Mouse (Mus musculus): Measurements from ENCODE around the gene Pex5l.
A peak's percentile ranks its signal among the peaks of the same experiment; 100 is the strongest.

Gene Pex5l

GRCm38 (mm10) chr3:33063590-33063989 lies 79.5 kb downstream of the Pex5l start:
- DNase-seq (ENCODE audit: low read depth, low spot score) = no peak

DNA sequence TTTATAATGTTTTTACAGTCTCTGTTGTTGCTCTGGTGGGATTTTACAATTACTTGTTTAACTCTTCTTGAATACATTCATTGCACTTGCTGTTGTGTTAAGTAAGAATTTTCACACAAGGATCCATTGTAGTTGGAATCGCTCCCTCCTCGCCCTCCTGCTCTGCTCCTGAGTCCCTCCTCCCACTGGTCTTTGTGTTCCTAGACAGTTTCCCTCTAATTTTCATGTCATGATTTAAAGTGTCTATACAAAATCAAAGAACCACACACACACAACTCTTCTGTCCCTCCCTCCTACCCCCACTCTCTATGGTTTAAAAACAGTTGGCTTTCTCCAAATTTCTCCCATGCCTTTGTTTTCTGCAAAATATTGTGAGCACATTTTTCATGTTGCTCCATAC lies 81.6 kb downstream of the Pex5l start:
- DNase-seq (ENCODE audit: low read depth, low spot score) = no peak

GRCm38 (mm10) chr3:33061016-33061415 lies 82.0 kb downstream of the Pex5l start:
- DNase-seq (ENCODE audit: low read depth, low spot score) = no peak

DNA sequence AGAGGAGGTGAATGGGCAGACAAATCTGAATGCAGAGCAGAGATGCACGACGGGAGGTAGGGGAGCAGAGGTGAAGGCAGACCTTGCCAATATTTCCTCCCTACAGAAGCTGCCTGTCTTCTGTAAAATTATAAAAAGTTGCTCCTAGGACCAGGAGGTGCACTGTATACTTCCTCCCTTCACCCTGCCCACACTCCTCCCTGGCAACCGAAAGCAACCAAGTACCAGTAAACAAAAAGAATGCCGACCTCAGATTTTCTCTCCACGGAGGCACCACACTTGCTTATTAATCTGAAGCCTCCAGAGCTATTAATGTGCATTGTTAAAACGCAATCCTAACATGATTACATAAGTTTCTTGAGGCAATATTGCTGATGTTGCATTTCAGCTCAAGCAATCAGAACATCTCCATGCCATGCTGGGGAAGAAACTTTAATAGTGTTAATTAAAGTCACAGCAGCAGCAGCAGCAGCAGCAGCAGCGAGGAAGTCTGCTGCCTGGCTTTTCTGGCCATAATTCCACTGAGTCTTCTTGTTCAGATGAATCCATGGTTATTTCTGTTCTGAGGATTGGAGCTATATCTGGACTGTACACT lies 82.6 kb downstream of the Pex5l start:
- DNase-seq (ENCODE audit: low read depth, low spot score) = no peak

GRCm38 (mm10) chr3:33048304-33048703 lies 94.7 kb downstream of the Pex5l start:
- no peak for DNase-seq (ENCODE audit: low read depth, low spot score)

DNA sequence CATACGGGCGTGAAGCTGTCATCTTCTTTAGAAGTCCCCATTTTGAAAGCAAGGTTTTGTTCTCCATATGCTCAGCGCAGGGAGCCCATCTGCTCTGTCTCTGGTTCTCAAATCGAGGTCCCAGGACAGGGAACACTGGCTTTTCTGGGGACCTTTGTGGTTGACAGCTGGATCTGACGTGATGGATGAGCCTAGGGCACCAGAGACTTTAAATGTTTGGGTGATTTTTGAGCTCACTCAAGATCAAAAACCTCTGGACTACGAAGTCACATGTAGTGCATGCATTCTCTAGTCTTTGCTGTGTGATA lies 98.3 kb downstream of the Pex5l start:
- DNase-seq (ENCODE audit: low read depth, low spot score) = no peak

- peak; percentile 54 for DNase-seq (ENCODE audit: low read depth, low spot score)
Observed at GRCm38 (mm10) chr3:33043896-33044798, 98.9 kb downstream of the Pex5l start.

- no peak for DNase-seq (ENCODE audit: low read depth, low spot score)
Observed at GRCm38 (mm10) chr3:33024566-33024965, 118.5 kb downstream of the Pex5l start.

DNA sequence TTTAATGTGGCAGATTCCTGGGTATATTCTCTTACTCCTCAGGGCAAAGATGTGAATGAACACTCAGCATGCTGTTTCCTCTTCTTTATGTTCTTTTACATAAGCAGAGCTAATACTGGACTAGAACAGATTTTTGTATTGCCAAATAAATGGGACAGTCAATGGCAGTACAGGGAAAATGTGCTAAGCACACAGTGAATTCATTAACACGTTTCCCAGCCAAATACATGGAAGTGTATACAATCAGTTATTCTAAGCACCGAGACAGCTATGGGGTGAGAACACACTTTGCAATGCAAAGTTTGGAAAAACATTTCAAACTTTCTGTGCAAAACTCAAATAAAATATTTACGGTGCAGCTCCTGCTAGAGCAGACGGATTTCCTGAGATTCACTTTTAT lies 139.1 kb downstream of the Pex5l start:
- no peak for DNase-seq (ENCODE audit: low read depth, low spot score)

- DNase-seq (ENCODE audit: low read depth, low spot score) = no peak
Observed at GRCm38 (mm10) chr3:33001769-33002168, 141.3 kb downstream of the Pex5l start.

DNA sequence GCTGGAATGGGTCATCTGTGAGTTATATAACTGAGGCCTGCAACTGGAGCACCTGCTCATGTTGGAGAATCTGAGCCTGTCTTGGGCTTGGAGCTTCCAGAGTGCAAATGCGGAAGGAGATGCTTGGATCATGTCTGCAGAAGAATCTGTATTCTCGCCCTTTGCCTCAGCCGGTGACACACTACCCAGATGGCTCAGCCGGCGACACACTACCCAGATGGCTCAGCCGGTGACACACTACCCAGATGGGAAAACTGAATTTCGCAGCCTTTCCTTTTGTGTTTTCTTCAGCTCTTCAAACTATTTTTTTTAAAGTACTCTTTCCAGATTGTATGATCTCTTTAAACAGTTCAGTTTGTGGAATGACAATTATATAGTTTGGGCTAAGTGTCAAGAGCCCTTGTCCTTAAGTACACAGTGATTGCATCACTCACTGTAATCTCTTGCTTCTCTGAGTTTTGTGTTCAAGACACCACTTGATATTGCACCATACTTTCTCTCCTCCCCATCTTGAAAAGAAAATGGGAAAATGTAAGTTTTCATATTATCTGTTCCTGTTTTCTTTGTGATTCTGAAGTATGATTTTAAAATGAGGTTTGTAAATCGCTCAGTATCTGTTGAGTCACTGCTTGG lies 142.5 kb downstream of the Pex5l start:
- DNase-seq (ENCODE audit: low read depth, low spot score) = no peak

GRCm38 (mm10) chr3:32991713-32992575 lies 151.1 kb downstream of the Pex5l start:
- no peak for DNase-seq (ENCODE audit: low read depth, low spot score)

DNA sequence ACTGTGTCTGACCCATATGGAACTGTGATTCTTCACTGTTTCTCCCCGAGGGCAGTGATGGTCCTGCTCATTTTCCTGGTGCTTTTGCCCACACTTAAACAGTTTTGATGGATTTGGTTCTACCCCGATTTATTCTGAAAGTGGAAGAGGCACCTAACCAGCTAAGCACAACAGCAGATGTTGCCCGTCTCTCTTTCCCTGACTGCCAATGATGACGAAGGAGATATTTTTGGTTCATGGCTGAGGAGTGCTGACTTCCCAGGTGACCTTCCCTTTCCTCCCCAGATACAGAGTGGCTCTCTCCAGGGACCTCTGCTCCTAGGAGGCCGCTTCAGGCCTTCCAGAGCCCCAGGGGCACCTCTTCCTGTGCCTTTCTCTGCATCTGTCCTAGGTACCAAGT lies 155.2 kb downstream of the Pex5l start:
- DNase-seq (ENCODE audit: low read depth, low spot score) = no peak

- DNase-seq (ENCODE audit: low read depth, low spot score) = peak; percentile 21
Observed at GRCm38 (mm10) chr3:32985141-32985540, 157.9 kb downstream of the Pex5l start.

GRCm38 (mm10) chr3:32979981-32980380 lies 163.1 kb downstream of the Pex5l start:
- no peak for DNase-seq (ENCODE audit: low read depth, low spot score)

GRCm38 (mm10) chr3:32979238-32979637 lies 163.8 kb downstream of the Pex5l start:
- DNase-seq (ENCODE audit: low read depth, low spot score) = no peak

DNA sequence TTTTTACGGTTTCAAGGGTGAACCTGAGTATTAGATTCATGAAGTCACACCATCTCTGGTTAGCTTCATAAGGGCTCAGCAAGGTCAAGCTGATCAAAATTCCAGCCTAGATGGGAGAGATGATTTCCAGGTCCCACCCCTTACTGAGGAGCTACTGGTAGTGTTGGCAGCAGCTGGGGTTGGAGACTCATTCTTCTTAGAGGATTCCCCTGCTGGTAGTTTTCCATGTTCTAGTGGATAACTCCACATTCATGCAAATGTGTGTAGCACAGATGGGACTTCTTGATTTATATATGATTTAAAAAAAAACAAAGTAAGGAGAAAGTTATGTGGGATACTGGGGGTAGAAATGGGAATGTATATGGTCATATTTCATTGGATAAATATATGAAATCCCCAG lies 172.8 kb downstream of the Pex5l start:
- no peak for DNase-seq (ENCODE audit: low read depth, low spot score)

GRCm38 (mm10) chr3:32968671-32969425 lies 174.2 kb downstream of the Pex5l start:
- no peak for DNase-seq (ENCODE audit: low read depth, low spot score)

DNA sequence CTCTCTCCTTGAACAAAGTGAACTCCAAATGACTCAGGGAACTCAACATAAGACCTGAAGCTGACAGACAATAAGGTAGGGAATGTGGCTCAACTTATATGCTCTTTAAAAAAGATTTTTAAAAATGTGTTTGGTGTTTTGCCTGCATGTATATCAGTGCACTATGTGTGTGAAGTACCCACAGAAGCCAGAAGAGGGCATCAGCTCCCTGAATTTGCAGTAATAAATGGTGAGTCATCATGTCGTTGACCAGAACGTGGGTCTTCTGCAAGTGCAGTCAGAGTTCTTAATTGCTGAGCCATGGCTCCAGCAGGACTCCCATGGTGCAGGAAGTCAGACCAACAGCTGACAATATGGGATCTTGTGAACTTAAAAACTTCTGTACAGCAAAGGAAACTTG lies 177.5 kb downstream of the Pex5l start:
- peak; percentile 38 for DNase-seq (ENCODE audit: low read depth, low spot score)

DNA sequence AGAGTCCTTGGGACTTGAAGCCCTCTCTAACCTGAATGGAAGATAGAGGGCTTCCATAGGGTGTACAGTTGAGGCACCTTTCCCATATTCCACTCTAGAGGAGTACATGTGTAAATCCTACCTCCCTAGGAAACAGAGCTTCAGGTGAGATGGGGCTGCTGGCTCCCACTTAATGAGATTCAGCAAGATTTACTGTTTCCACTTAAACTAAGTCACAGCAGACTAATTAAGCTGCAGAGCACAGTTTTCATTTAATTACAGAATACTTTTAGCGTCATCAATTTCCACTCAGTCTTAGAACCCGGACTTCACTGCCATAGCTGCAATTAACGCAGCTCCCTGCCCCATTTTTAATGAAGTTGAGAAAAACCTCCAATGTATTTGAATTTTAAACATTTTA lies 181.6 kb downstream of the Pex5l start:
- DNase-seq (ENCODE audit: low read depth, low spot score) = no peak

DNA sequence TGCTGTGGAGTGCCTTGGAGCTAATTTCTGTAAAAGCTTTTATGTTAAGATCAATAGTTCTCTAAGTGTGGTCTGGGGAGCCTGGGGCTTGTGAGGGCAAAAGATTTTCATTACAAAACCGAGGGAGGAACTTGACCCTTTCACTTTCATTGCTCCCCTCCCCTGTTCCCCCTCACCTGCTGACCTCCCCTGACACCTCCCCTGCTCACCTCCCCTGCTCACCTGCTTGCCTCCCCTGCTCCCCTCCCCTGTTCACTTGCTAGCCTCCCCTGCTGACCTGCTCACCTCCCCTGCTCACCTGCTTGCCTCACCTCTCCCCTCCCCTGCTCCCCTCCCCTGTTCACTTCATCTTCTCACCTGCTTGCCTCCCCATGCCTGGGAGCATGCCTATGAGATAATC lies 191.7 kb downstream of the Pex5l start:
- no peak for DNase-seq (ENCODE audit: low read depth, low spot score)

Data from retina, postnatal 7 days (tissue).